Mouse (Mus musculus): ENCODE measurements at regions not wholly inside any gene's neighbourhood (a gene's known extent, or its start where the extent isn't known, plus 50 kb on each side); places are given as distances from the start of the nearest gene placed in this dataset.

DNA sequence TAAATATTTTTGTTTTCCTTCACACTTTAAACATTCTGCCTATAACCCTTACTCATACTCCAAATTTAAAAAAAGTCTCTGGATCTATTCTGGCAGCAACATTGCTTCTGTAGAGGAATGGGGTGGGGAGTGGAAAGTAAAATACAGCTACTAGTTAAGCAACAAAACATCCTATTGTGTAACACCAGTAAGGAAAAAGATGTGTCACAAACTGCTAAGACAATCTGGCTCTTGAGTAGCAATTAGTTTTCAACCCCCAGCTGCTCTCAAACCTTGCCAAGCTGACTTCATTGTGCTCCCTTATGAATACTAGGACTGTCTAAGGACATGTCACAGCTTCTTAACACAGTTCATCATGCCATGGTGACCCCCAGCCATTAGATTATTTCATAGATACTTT is 500.2 kb upstream of the Tenm2 start:
- TF ChIP-seq POLR2A (IDR thresholded peaks at IDR 0.05; ENCODE audit: borderline replicate concordance, extremely low read depth, insufficient read depth, insufficient read length) = no peak
- H3K36me3 ChIP-seq (ENCODE audit: control insufficient read depth, insufficient read depth, low read length) = no peaks in the 10 kb centered on the region
- ATAC-seq (ENCODE audit: low FRiP score, low read depth) (no peak), DNase-seq (ENCODE audit: low spot score) (no peak)
- H3K9ac ChIP-seq (ENCODE audit: low read depth, low read length, severe bottlenecking) = no peak overlapping the region
- no peak overlapping the region for H3K4me3 ChIP-seq (replicated peaks; ENCODE audit: low read length)
- no peak overlapping the region for H3K27ac ChIP-seq (replicated peaks; ENCODE audit: low read depth, low read length)
- H3K4me1 ChIP-seq (ENCODE audit: control insufficient read depth, insufficient read depth, low read length) = no peaks in the 10 kb centered on the region
- H3K9me3 ChIP-seq (ENCODE audit: control insufficient read depth, low read length) = no peaks in the 10 kb centered on the region
- no peak overlapping the region for H3K4me2 ChIP-seq (replicated peaks; ENCODE audit: low read depth, low read length, severe bottlenecking)
- no peaks in the 10 kb centered on the region for H3K27me3 ChIP-seq (ENCODE audit: control insufficient read depth, insufficient read depth, low read length)

DNA sequence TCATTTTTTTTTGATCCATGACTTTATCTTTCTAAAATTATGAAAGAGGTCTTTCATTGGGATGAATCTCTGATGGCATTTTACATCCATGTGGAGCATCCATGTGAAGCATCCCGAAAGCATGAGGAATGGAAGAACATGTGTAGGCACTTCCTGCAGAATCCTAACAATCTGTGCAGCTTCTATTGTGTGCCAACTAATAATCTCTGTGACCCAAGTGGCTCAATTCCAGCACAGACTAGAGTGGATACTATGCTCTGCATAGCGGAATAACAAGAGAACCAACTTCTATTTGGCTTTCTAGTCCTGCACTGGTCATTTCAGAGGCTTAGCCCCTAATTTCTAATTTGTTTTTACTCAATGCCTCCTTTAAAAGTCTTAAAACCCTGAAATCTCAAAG is 499.7 kb upstream of the Tenm2 start:
- no peak for TF ChIP-seq POLR2A (IDR thresholded peaks at IDR 0.05; ENCODE audit: borderline replicate concordance, extremely low read depth, insufficient read depth, insufficient read length)
- Histone ChIP-seq H3K4me1 (ENCODE audit: control insufficient read depth, insufficient read depth, low read length) (no peaks in the 10 kb centered on the region), H3K4me3 (replicated peaks; ENCODE audit: low read length) (no peak overlapping the region), H3K36me3 (ENCODE audit: control insufficient read depth, insufficient read depth, low read length) (no peaks in the 10 kb centered on the region), H3K9ac (ENCODE audit: low read depth, low read length, severe bottlenecking) (no peak overlapping the region), H3K27me3 (ENCODE audit: control insufficient read depth, insufficient read depth, low read length) (no peaks in the 10 kb centered on the region), H3K9me3 (ENCODE audit: control insufficient read depth, low read length) (no peaks in the 10 kb centered on the region), H3K27ac (replicated peaks; ENCODE audit: low read depth, low read length) (no peak overlapping the region), H3K4me2 (replicated peaks; ENCODE audit: low read depth, low read length, severe bottlenecking) (no peak overlapping the region)
- ATAC-seq (ENCODE audit: low FRiP score, low read depth) (no peak), DNase-seq (ENCODE audit: low spot score) (no peak)
- WGBS = 84% methylated on average over 2 of the region's 2 CpGs

DNA sequence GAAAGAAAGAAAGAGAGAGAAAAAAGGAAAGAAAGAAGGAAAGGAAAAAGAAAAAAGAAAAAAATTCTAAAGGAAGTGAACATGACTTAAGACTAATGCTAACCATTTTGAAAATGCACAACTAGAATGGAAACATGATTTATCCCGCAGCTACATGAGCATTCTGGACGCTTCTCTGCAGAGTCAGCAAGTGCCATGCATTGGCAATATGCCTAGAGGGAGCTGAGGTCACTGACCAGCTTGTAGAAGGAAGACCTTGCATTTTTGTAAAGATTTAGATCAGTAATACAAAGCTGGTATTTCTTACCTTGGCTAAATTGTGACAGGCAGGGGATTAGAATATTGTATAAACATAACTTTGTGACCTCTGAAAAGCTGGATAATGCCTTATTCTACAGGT is 461.2 kb upstream of the Tenm2 start:
- Histone ChIP-seq H3K36me3 (ENCODE audit: control insufficient read depth, insufficient read depth, low read length) (no peaks in the 10 kb centered on the region), H3K27me3 (ENCODE audit: control insufficient read depth, insufficient read depth, low read length) (no peaks in the 10 kb centered on the region), H3K27ac (replicated peaks; ENCODE audit: low read depth, low read length) (no peak overlapping the region), H3K9ac (ENCODE audit: low read depth, low read length, severe bottlenecking) (no peak overlapping the region), H3K4me2 (replicated peaks; ENCODE audit: low read depth, low read length, severe bottlenecking) (no peak overlapping the region), H3K4me1 (ENCODE audit: control insufficient read depth, insufficient read depth, low read length) (no peaks in the 10 kb centered on the region), H3K4me3 (replicated peaks; ENCODE audit: low read length) (no peak overlapping the region), H3K9me3 (ENCODE audit: control insufficient read depth, low read length) (no peaks in the 10 kb centered on the region)
- 73% methylated on average over 2 of the region's 2 CpGs for WGBS
- DNase-seq (ENCODE audit: low spot score) (no peak), ATAC-seq (ENCODE audit: low FRiP score, low read depth) (no peak)
- no peak for TF ChIP-seq POLR2A (IDR thresholded peaks at IDR 0.05; ENCODE audit: borderline replicate concordance, extremely low read depth, insufficient read depth, insufficient read length)

DNA sequence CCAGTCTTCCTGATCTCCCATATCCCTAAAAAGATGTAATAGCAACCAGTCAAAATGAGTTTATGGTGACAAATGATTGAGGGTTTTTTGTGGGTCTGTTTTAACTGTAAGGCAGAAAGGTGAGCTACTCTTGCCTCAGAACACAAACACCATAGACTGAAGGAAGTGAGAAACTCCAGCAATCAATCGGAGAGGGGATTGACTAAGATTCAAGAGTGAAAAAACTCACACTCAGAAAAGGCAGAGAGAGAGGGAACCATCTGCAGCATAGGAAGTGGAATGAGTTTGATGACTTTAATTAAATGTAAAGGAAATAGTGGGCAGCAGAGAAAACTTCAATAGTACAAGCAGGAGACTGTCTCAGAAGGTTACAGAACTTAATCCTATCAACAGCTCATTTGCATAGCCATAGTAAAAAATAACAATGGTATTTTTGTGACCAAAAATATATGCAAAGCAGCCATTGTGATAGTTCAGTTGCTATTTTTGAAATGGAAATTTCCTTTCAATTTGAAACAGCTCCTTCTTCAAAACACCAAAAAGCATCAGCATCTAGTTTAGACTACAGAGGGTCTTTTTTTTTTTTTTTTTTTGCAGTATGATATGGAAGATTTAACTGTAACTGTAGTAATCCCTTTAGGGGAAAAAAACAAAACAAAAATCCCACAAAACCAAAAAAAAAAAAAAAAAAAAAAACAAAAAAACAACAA is 442.9 kb upstream of the Tenm2 start:
- DNase-seq (ENCODE audit: low spot score) (no peak), ATAC-seq (ENCODE audit: low FRiP score, low read depth) (no peak)
- Histone ChIP-seq H3K27ac (replicated peaks; ENCODE audit: low read depth, low read length) (no peak overlapping the region), H3K27me3 (ENCODE audit: control insufficient read depth, insufficient read depth, low read length) (no peaks in the 10 kb centered on the region), H3K9me3 (ENCODE audit: control insufficient read depth, low read length) (no peaks in the 10 kb centered on the region), H3K9ac (ENCODE audit: low read depth, low read length, severe bottlenecking) (no peak overlapping the region), H3K4me2 (replicated peaks; ENCODE audit: low read depth, low read length, severe bottlenecking) (no peak overlapping the region), H3K4me3 (replicated peaks; ENCODE audit: low read length) (no peak overlapping the region), H3K4me1 (ENCODE audit: control insufficient read depth, insufficient read depth, low read length) (no peaks in the 10 kb centered on the region), H3K36me3 (ENCODE audit: control insufficient read depth, insufficient read depth, low read length) (no peaks in the 10 kb centered on the region)
- no peak for TF ChIP-seq POLR2A (IDR thresholded peaks at IDR 0.05; ENCODE audit: borderline replicate concordance, extremely low read depth, insufficient read depth, insufficient read length)
- 52% methylated on average over 1 of the region's 1 CpGs for WGBS

DNA sequence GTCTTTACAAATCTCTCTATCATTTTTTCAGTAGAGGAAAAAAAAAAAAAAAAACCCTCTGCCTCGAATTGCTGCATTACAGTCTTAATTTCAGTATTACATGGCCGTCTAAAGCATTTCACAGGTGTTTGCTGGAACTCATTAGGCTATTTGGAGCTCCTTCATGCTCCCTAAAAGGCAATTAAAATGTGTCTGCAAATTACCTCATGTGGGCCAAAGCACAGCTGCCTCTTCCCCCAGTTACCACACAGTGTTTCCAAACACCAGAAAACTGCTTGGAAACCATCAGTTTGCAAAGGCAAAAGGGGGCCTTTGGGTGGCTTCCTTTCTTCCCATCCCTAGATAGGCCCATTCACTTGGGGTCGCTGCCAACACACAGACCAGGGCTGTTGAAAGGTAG is 435.6 kb upstream of the Tenm2 start:
- no peak for TF ChIP-seq POLR2A (IDR thresholded peaks at IDR 0.05; ENCODE audit: borderline replicate concordance, extremely low read depth, insufficient read depth, insufficient read length)
- Histone ChIP-seq H3K27me3 (ENCODE audit: control insufficient read depth, insufficient read depth, low read length) (no peaks in the 10 kb centered on the region), H3K4me3 (replicated peaks; ENCODE audit: low read length) (no peak overlapping the region), H3K36me3 (ENCODE audit: control insufficient read depth, insufficient read depth, low read length) (no peaks in the 10 kb centered on the region), H3K9ac (ENCODE audit: low read depth, low read length, severe bottlenecking) (no peak overlapping the region), H3K9me3 (ENCODE audit: control insufficient read depth, low read length) (no peaks in the 10 kb centered on the region), H3K4me1 (ENCODE audit: control insufficient read depth, insufficient read depth, low read length) (peaks cover 3% of the 10 kb centered on the region; the same call in 1 of the 2 replicates), H3K27ac (replicated peaks; ENCODE audit: low read depth, low read length) (no peak overlapping the region; the same call in 1 of the 2 replicates), H3K4me2 (replicated peaks; ENCODE audit: low read depth, low read length, severe bottlenecking) (no peak overlapping the region)
- 29% methylated on average over 3 of the region's 3 CpGs for WGBS
- peak; percentile 41; the same call in 1 of the 2 replicates for ATAC-seq (ENCODE audit: low FRiP score, low read depth)
- no peak for DNase-seq (ENCODE audit: low spot score)
